Mouse (Mus musculus): ENCODE data around the gene Zfp652. TPM values are rescaled to one million over a fixed set of nuclear protein-coding genes. Genes with fewer than 3 reads are reported as not detected.

The Zfp652 gene
- polyA plus RNA-seq, 1 experiment from 2014 or later, result 13.7 TPM

GRCm38 (mm10) chr11:95765334-95765733, 52.9 kb downstream of the Zfp652 start:
- Histone ChIP-seq H3K36me3 (ENCODE audit: control insufficient read depth, insufficient read depth, low read length) (no peaks in the 10 kb centered on the region), H3K27me3 (ENCODE audit: control insufficient read depth, insufficient read depth, low read length) (no peaks in the 10 kb centered on the region), H3K9ac (ENCODE audit: low read depth, low read length) (no peak overlapping the region), H3K9me3 (ENCODE audit: control insufficient read depth, low read length) (no peaks in the 10 kb centered on the region), H3K4me1 (replicated peaks; ENCODE audit: control insufficient read depth, insufficient read depth, low read length) (no peaks in the 10 kb centered on the region), H3K4me3 (ENCODE audit: low read depth, low read length) (no peak overlapping the region), H3K27ac (ENCODE audit: low read depth, low read length) (no peak overlapping the region), H3K4me2 (replicated peaks; ENCODE audit: low read depth, low read length) (no peak overlapping the region)
- ATAC-seq (ENCODE audit: low FRiP score) (no peak), DNase-seq (ENCODE audit: low spot score) (no peak)
- 93% methylated on average over 10 of the region's 10 CpGs for WGBS

- H3K4me1 ChIP-seq (replicated peaks; ENCODE audit: control insufficient read depth, insufficient read depth, low read length), result no peaks in the 10 kb centered on the region
- no peak overlapping the region for H3K9ac ChIP-seq (ENCODE audit: low read depth, low read length)
- no peaks in the 10 kb centered on the region for H3K27me3 ChIP-seq (ENCODE audit: control insufficient read depth, insufficient read depth, low read length)
- no peak overlapping the region for H3K4me3 ChIP-seq (ENCODE audit: low read depth, low read length)
- no peaks in the 10 kb centered on the region for H3K36me3 ChIP-seq (ENCODE audit: control insufficient read depth, insufficient read depth, low read length)
- H3K9me3 ChIP-seq (ENCODE audit: control insufficient read depth, low read length), result no peaks in the 10 kb centered on the region
- WGBS, result 87% methylated on average over 6 of the region's 6 CpGs
- no peak overlapping the region for H3K4me2 ChIP-seq (replicated peaks; ENCODE audit: low read depth, low read length)
- no peak overlapping the region for H3K27ac ChIP-seq (ENCODE audit: low read depth, low read length)
- ATAC-seq (ENCODE audit: low FRiP score) (no peak), DNase-seq (ENCODE audit: low spot score) (no peak)
These were observed 55.8 kb downstream of the Zfp652 start for GRCm38 (mm10) chr11:95768244-95768643.

- DNase-seq (ENCODE audit: low spot score) (no peak), ATAC-seq (ENCODE audit: low FRiP score) (no peak)
- Histone ChIP-seq H3K27me3 (ENCODE audit: control insufficient read depth, insufficient read depth, low read length) (no peaks in the 10 kb centered on the region), H3K27ac (ENCODE audit: low read depth, low read length) (no peak overlapping the region), H3K36me3 (ENCODE audit: control insufficient read depth, insufficient read depth, low read length) (no peaks in the 10 kb centered on the region), H3K9me3 (ENCODE audit: control insufficient read depth, low read length) (no peaks in the 10 kb centered on the region), H3K4me1 (replicated peaks; ENCODE audit: control insufficient read depth, insufficient read depth, low read length) (no peaks in the 10 kb centered on the region), H3K4me2 (replicated peaks; ENCODE audit: low read depth, low read length) (no peak overlapping the region), H3K4me3 (ENCODE audit: low read depth, low read length) (no peak overlapping the region), H3K9ac (ENCODE audit: low read depth, low read length) (no peak overlapping the region)
- whole genome bisulfite sequencing, result 88% methylated on average over 10 of the region's 10 CpGs
These were observed 56.7 kb downstream of the Zfp652 start for GRCm38 (mm10) chr11:95769208-95769607.

- WGBS, result 66% methylated on average over 9 of the region's 9 CpGs
- Histone ChIP-seq H3K4me1 (replicated peaks; ENCODE audit: control insufficient read depth, insufficient read depth, low read length) (no peaks in the 10 kb centered on the region), H3K9me3 (ENCODE audit: control insufficient read depth, low read length) (no peaks in the 10 kb centered on the region), H3K4me2 (replicated peaks; ENCODE audit: low read depth, low read length) (no peak overlapping the region), H3K4me3 (ENCODE audit: low read depth, low read length) (no peak overlapping the region), H3K27me3 (ENCODE audit: control insufficient read depth, insufficient read depth, low read length) (no peaks in the 10 kb centered on the region), H3K27ac (ENCODE audit: low read depth, low read length) (no peak overlapping the region), H3K36me3 (ENCODE audit: control insufficient read depth, insufficient read depth, low read length) (no peaks in the 10 kb centered on the region), H3K9ac (ENCODE audit: low read depth, low read length) (no peak overlapping the region)
- DNase-seq (ENCODE audit: low spot score), result peak; percentile 53
- no peak for ATAC-seq (ENCODE audit: low FRiP score)
These were observed 58.4 kb downstream of the Zfp652 start for GRCm38 (mm10) chr11:95770720-95771364.

- Histone ChIP-seq H3K9me3 (ENCODE audit: control insufficient read depth, low read length) (no peaks in the 10 kb centered on the region), H3K27ac (ENCODE audit: low read depth, low read length) (no peak overlapping the region), H3K9ac (ENCODE audit: low read depth, low read length) (no peak overlapping the region), H3K4me2 (replicated peaks; ENCODE audit: low read depth, low read length) (no peak overlapping the region), H3K27me3 (ENCODE audit: control insufficient read depth, insufficient read depth, low read length) (no peaks in the 10 kb centered on the region), H3K36me3 (ENCODE audit: control insufficient read depth, insufficient read depth, low read length) (no peaks in the 10 kb centered on the region), H3K4me3 (ENCODE audit: low read depth, low read length) (no peak overlapping the region), H3K4me1 (replicated peaks; ENCODE audit: control insufficient read depth, insufficient read depth, low read length) (no peaks in the 10 kb centered on the region)
- ATAC-seq (ENCODE audit: low FRiP score) (no peak), DNase-seq (ENCODE audit: low spot score) (no peak)
- 83% methylated on average over 8 of the region's 8 CpGs for WGBS
These were observed 59.2 kb downstream of the Zfp652 start for GRCm38 (mm10) chr11:95771665-95772064.

- no peak overlapping the region for H3K4me2 ChIP-seq (replicated peaks; ENCODE audit: low read depth, low read length)
- H3K9me3 ChIP-seq (ENCODE audit: control insufficient read depth, low read length), result no peaks in the 10 kb centered on the region
- H3K27ac ChIP-seq (ENCODE audit: low read depth, low read length), result no peak overlapping the region
- H3K27me3 ChIP-seq (ENCODE audit: control insufficient read depth, insufficient read depth, low read length), result no peaks in the 10 kb centered on the region
- ATAC-seq (ENCODE audit: low FRiP score) (no peak), DNase-seq (ENCODE audit: low spot score) (no peak)
- no peak overlapping the region for H3K9ac ChIP-seq (ENCODE audit: low read depth, low read length)
- no peak overlapping the region for H3K4me3 ChIP-seq (ENCODE audit: low read depth, low read length)
- H3K36me3 ChIP-seq (ENCODE audit: control insufficient read depth, insufficient read depth, low read length), result no peaks in the 10 kb centered on the region
- WGBS, result 91% methylated on average over 3 of the region's 3 CpGs
- no peaks in the 10 kb centered on the region for H3K4me1 ChIP-seq (replicated peaks; ENCODE audit: control insufficient read depth, insufficient read depth, low read length)
These were observed 60.8 kb downstream of the Zfp652 start for GRCm38 (mm10) chr11:95773264-95773663.

- ATAC-seq (ENCODE audit: low FRiP score), result no peak
- Histone ChIP-seq H3K9ac (ENCODE audit: low read depth, low read length) (no peak overlapping the region), H3K4me2 (replicated peaks; ENCODE audit: low read depth, low read length) (no peak overlapping the region), H3K27ac (ENCODE audit: low read depth, low read length) (no peak overlapping the region), H3K4me1 (replicated peaks; ENCODE audit: control insufficient read depth, insufficient read depth, low read length) (no peaks in the 10 kb centered on the region), H3K27me3 (ENCODE audit: control insufficient read depth, insufficient read depth, low read length) (no peaks in the 10 kb centered on the region), H3K4me3 (ENCODE audit: low read depth, low read length) (no peak overlapping the region), H3K36me3 (ENCODE audit: control insufficient read depth, insufficient read depth, low read length) (no peaks in the 10 kb centered on the region), H3K9me3 (ENCODE audit: control insufficient read depth, low read length) (no peaks in the 10 kb centered on the region)
- 90% methylated on average over 17 of the region's 17 CpGs for WGBS
- no peak for DNase-seq (ENCODE audit: low spot score)
These were observed 65.1 kb downstream of the Zfp652 start for GRCm38 (mm10) chr11:95777323-95778297.

- DNase-seq (ENCODE audit: low spot score) (no peak), ATAC-seq (ENCODE audit: low FRiP score) (no peak)
- 82% methylated on average over 4 of the region's 4 CpGs for WGBS
- no peak overlapping the region for H3K9ac ChIP-seq (ENCODE audit: low read depth, low read length)
- no peak overlapping the region for H3K4me3 ChIP-seq (ENCODE audit: low read depth, low read length)
- H3K27ac ChIP-seq (ENCODE audit: low read depth, low read length), result no peak overlapping the region
- H3K27me3 ChIP-seq (ENCODE audit: control insufficient read depth, insufficient read depth, low read length), result no peaks in the 10 kb centered on the region
- no peaks in the 10 kb centered on the region for H3K4me1 ChIP-seq (replicated peaks; ENCODE audit: control insufficient read depth, insufficient read depth, low read length)
- no peaks in the 10 kb centered on the region for H3K36me3 ChIP-seq (ENCODE audit: control insufficient read depth, insufficient read depth, low read length)
- no peak overlapping the region for H3K4me2 ChIP-seq (replicated peaks; ENCODE audit: low read depth, low read length)
- H3K9me3 ChIP-seq (ENCODE audit: control insufficient read depth, low read length), result no peaks in the 10 kb centered on the region
These were observed 66.4 kb downstream of the Zfp652 start for GRCm38 (mm10) chr11:95778831-95779251.

All from hindbrain, embryonic 11.5 days (tissue).